Mouse (Mus musculus) myocyte (in vitro differentiated cells): ENCODE data around the gene Krt27. TPM values are rescaled to one million over a fixed set of nuclear protein-coding genes. Genes with fewer than 3 reads are reported as not detected.

Experiments
- H3K27me3 ChIP-seq: one replicate; pipeline ENCODE4 v1.6.1; 2011; ENCODE audit not compliant: control insufficient read depth, insufficient read depth, insufficient read length
- H3K36me3 ChIP-seq: one replicate; pipeline ENCODE4 v1.6.1; 2011; ENCODE audit not compliant: control insufficient read depth, insufficient read depth
- H3K4me2 ChIP-seq: one replicate; pipeline ENCODE4 v1.6.1; 2011; ENCODE audit warnings: low read depth, control low read depth
- H3K4me3 ChIP-seq: one replicate; pipeline ENCODE4 v1.5.1; 2011; ENCODE audit warnings: mild to moderate bottlenecking, control low read depth, moderate library complexity
- H3K79me2 ChIP-seq: one replicate; pipeline ENCODE4 v1.6.1; 2011; ENCODE audit not compliant: control insufficient read depth, insufficient read depth
- H3ac ChIP-seq: one replicate; pipeline ENCODE4 v1.6.1; 2011; ENCODE audit not compliant: control insufficient read depth, insufficient read length
- CEBPB ChIP-seq: IDR thresholded peaks from 2 replicates; pipeline ENCODE4 v1.6.1; 2011; ENCODE audit warnings: mild to moderate bottlenecking, moderate library complexity; ENCODE audit not compliant: poor library complexity, insufficient read depth, severe bottlenecking
- E2F4 ChIP-seq: IDR thresholded peaks from one replicate; pipeline ENCODE4 v1.6.1; 2011; ENCODE audit warnings: mild to moderate bottlenecking, control low read depth, moderate library complexity; ENCODE audit not compliant: insufficient read depth
- MAX ChIP-seq: IDR thresholded peaks from one replicate; pipeline ENCODE4 v1.6.1; 2011; ENCODE audit warnings: low read depth, mild to moderate bottlenecking, control low read depth
- MYOD1 ChIP-seq, 3 experiments: IDR thresholded peaks; one replicate each; pipeline ENCODE4 v1.6.1; 2011; ENCODE audit warnings: control low read depth in 2 of 3, low read depth in 2 of 3, mild to moderate bottlenecking in 2 of 3, moderate library complexity in 1 of 3; ENCODE audit not compliant: insufficient read length in 2 of 3, control insufficient read depth in 1 of 3
- MYOG ChIP-seq, 3 experiments: IDR thresholded peaks; one replicate each; pipeline ENCODE4 v1.6.1; 2011; ENCODE audit warnings: control low read depth in 2 of 3, low read depth in 2 of 3, mild to moderate bottlenecking in 2 of 3; ENCODE audit not compliant: insufficient read length in 2 of 3, control insufficient read depth in 1 of 3, insufficient read depth in 1 of 3
- POLR2A ChIP-seq: IDR thresholded peaks from one replicate; pipeline ENCODE4 v1.6.1; 2011; ENCODE audit warnings: low read depth, mild to moderate bottlenecking, control low read depth, moderate library complexity; ENCODE audit not compliant: insufficient read length
- POLR2AphosphoS2 ChIP-seq: IDR thresholded peaks from one replicate; pipeline ENCODE4 v1.6.1; 2011; ENCODE audit warnings: low read depth, control low read depth; ENCODE audit not compliant: insufficient read length
- REST ChIP-seq: IDR thresholded peaks from one replicate; pipeline ENCODE4 v1.6.1; 2011; ENCODE audit warnings: mild to moderate bottlenecking, control low read depth, moderate library complexity; ENCODE audit not compliant: insufficient read depth, insufficient read length
- SRF ChIP-seq: IDR thresholded peaks from one replicate; pipeline ENCODE4 v1.6.1; 2011; ENCODE audit warnings: low read depth; ENCODE audit not compliant: control insufficient read depth, insufficient read length
- TCF12 ChIP-seq: IDR thresholded peaks from one replicate; pipeline ENCODE4 v1.6.1; 2011; ENCODE audit warnings: mild to moderate bottlenecking, control low read depth; ENCODE audit not compliant: poor library complexity, insufficient read depth, severe bottlenecking
- TCF3 ChIP-seq: IDR thresholded peaks from one replicate; pipeline ENCODE4 v1.6.1; 2011; ENCODE audit warnings: low read depth, control low read depth; ENCODE audit not compliant: insufficient read length
- USF1 ChIP-seq: IDR thresholded peaks from one replicate; pipeline ENCODE4 v1.6.1; 2011; ENCODE audit warnings: low read depth, mild to moderate bottlenecking, control low read depth, moderate library complexity
- polyA plus RNA-seq: library from polyadenylated mRNA; unstranded; fragments of >200 nt; fragmentation: generic; extraction: Trizol; gene quantifications from one replicate; pipeline ENCODE4 v1.2.1, GENCODE M21; 2012; ENCODE audit warnings: missing spikeins

Krt27 gene
- polyA plus RNA-seq, 1 experiment, result not detected

GRCm38 (mm10) chr11:99388661-99389060 lies 37.8 kb upstream of the Krt27 start:
- TF ChIP-seq MYOD1 (IDR thresholded peaks at IDR 0.05; ENCODE audit: control insufficient read depth in 1 of 3, insufficient read length in 2 of 3, low read depth in 2 of 3), result no peak
- TF ChIP-seq MYOG (IDR thresholded peaks at IDR 0.05; ENCODE audit: control insufficient read depth in 1 of 3, insufficient read depth in 1 of 3, insufficient read length in 2 of 3, low read depth in 2 of 3), result no peak
- no peak for TF ChIP-seq TCF3
- TF ChIP-seq MAX, result no peak
- no peak for TF ChIP-seq POLR2A
- TF ChIP-seq SRF, result no peak
- TF ChIP-seq USF1, result no peak
- no peak for TF ChIP-seq E2F4
- TF ChIP-seq POLR2AphosphoS2, result no peak
- TF ChIP-seq TCF12, result no peak
- TF ChIP-seq REST, result no peak
- TF ChIP-seq CEBPB, result no peak
- Histone ChIP-seq H3K4me3 (no peak overlapping the region), H3ac (no peak overlapping the region), H3K36me3 (no peaks in the 10 kb centered on the region), H3K4me2 (no peak overlapping the region), H3K27me3 (no peaks in the 10 kb centered on the region), H3K79me2 (no peaks in the 10 kb centered on the region)

- Histone ChIP-seq H3K79me2 (no peaks in the 10 kb centered on the region), H3K27me3 (no peaks in the 10 kb centered on the region), H3ac (peak overlapping the region; percentile 54), H3K4me3 (peak overlapping the region; percentile 48), H3K4me2 (peak overlapping the region; percentile 83), H3K36me3 (no peaks in the 10 kb centered on the region)
- TF ChIP-seq POLR2AphosphoS2 (peak; percentile 55), TCF3 (no peak), MYOG (IDR thresholded peaks at IDR 0.05; ENCODE audit: control insufficient read depth in 1 of 3, insufficient read depth in 1 of 3, insufficient read length in 2 of 3, low read depth in 2 of 3) (peak; percentile 20 to 71 (median 71)), E2F4 (no peak), CEBPB (no peak), POLR2A (peak; percentile 65), MYOD1 (IDR thresholded peaks at IDR 0.05; ENCODE audit: control insufficient read depth in 1 of 3, insufficient read length in 2 of 3, low read depth in 2 of 3) (peak in 2 of 3 experiments; percentile 63 to 64)
Observed at GRCm38 (mm10) chr11:99385813-99386721, 35.2 kb upstream of the Krt27 start.

GRCm38 (mm10) chr11:99379568-99379967 lies 28.7 kb upstream of the Krt27 start:
- H3ac ChIP-seq, result no peak overlapping the region
- H3K4me3 ChIP-seq, result no peak overlapping the region
- H3K79me2 ChIP-seq, result no peaks in the 10 kb centered on the region
- H3K36me3 ChIP-seq, result no peaks in the 10 kb centered on the region
- H3K27me3 ChIP-seq, result peaks cover 3% of the 10 kb centered on the region
- no peak overlapping the region for H3K4me2 ChIP-seq
- TF ChIP-seq POLR2A, result no peak
- TF ChIP-seq TCF3, result no peak
- no peak for TF ChIP-seq MAX
- no peak for TF ChIP-seq REST
- TF ChIP-seq CEBPB, result no peak
- no peak for TF ChIP-seq SRF
- no peak for TF ChIP-seq POLR2AphosphoS2
- no peak for TF ChIP-seq TCF12
- TF ChIP-seq MYOG (IDR thresholded peaks at IDR 0.05; ENCODE audit: control insufficient read depth in 1 of 3, insufficient read depth in 1 of 3, insufficient read length in 2 of 3, low read depth in 2 of 3), result no peak
- TF ChIP-seq MYOD1 (IDR thresholded peaks at IDR 0.05; ENCODE audit: control insufficient read depth in 1 of 3, insufficient read length in 2 of 3, low read depth in 2 of 3), result no peak
- no peak for TF ChIP-seq E2F4
- no peak for TF ChIP-seq USF1

GRCm38 (mm10) chr11:99374803-99375202 lies 23.9 kb upstream of the Krt27 start, which contains the start of gene Krt28:
Gene Krt28, minus strand, starts transcription at chr11:99374903.
- Histone ChIP-seq H3K4me2 (no peak within 1 kb of the TSS), H3K4me3 (no peak within 1 kb of the TSS), H3K36me3 (no peaks in the 10 kb centered on the region), H3K27me3 (peaks cover 25% of the 10 kb centered on the region), H3K79me2 (no peaks in the 10 kb centered on the region), H3ac (no peak within 1 kb of the TSS)
- TF ChIP-seq POLR2A, result no peak
- TF ChIP-seq MAX, result no peak
- TF ChIP-seq TCF3, result no peak
- no peak for TF ChIP-seq TCF12
- no peak for TF ChIP-seq POLR2AphosphoS2
- TF ChIP-seq E2F4, result no peak
- TF ChIP-seq SRF, result no peak
- TF ChIP-seq MYOG (IDR thresholded peaks at IDR 0.05; ENCODE audit: control insufficient read depth in 1 of 3, insufficient read depth in 1 of 3, insufficient read length in 2 of 3, low read depth in 2 of 3), result no peak
- no peak for TF ChIP-seq USF1
- no peak for TF ChIP-seq MYOD1 (IDR thresholded peaks at IDR 0.05; ENCODE audit: control insufficient read depth in 1 of 3, insufficient read length in 2 of 3, low read depth in 2 of 3)
- TF ChIP-seq REST, result no peak
- TF ChIP-seq CEBPB, result no peak
